Mouse (Mus musculus): Measurements from ENCODE around the gene Cep290. TPM values are rescaled to one million over a fixed set of nuclear protein-coding genes. Genes with fewer than 3 reads are reported as not detected.

Gene Cep290
- polyA plus RNA-seq, 1 experiment from 2014 or later = 1.6 TPM

GRCm38 (mm10) chr10:100584178-100584577, 96.8 kb downstream of the Cep290 start:
- 0 out of 2 replicates have a peak, but pooled peaks cover 5% of the 10 kb centered on the region for H3K36me3 ChIP-seq (ENCODE audit: control insufficient read depth, insufficient read depth)
- no peaks in the 10 kb centered on the region for H3K9me3 ChIP-seq (ENCODE audit: control insufficient read depth)
- no peak overlapping the region for H3K27ac ChIP-seq (ENCODE audit: low read depth, low read length)
- H3K9ac ChIP-seq (ENCODE audit: low read depth, low read length) = no peak overlapping the region
- no peaks in the 10 kb centered on the region for H3K27me3 ChIP-seq (replicated peaks; ENCODE audit: control insufficient read depth, insufficient read depth, low read length)
- TF ChIP-seq CTCF (IDR thresholded peaks at IDR 0.05; ENCODE audit: low read depth) = no peak
- no peaks in the 10 kb centered on the region; the same call in 1 of the 2 replicates for H3K4me1 ChIP-seq (replicated peaks; ENCODE audit: control insufficient read depth, insufficient read depth, low read length)
- no peak for ATAC-seq
- 75% methylated on average over 3 of the region's 3 CpGs for WGBS
- H3K4me3 ChIP-seq (ENCODE audit: low read depth, low read length) = no peak overlapping the region
- no peak overlapping the region for H3K4me2 ChIP-seq (replicated peaks; ENCODE audit: low read depth)

GRCm38 (mm10) chr10:100588524-100588923, 101.2 kb downstream of the Cep290 start:
- no peaks in the 10 kb centered on the region for H3K27me3 ChIP-seq (replicated peaks; ENCODE audit: control insufficient read depth, insufficient read depth, low read length)
- H3K4me1 ChIP-seq (replicated peaks; ENCODE audit: control insufficient read depth, insufficient read depth, low read length) = no peaks in the 10 kb centered on the region; the same call in 1 of the 2 replicates
- peak overlapping the region; percentile 83 for H3K4me3 ChIP-seq (ENCODE audit: low read depth, low read length)
- ATAC-seq = 0 out of 2 replicates have a peak, but pooled peaks have one; percentile 6
- TF ChIP-seq CTCF (IDR thresholded peaks at IDR 0.05; ENCODE audit: low read depth) = no peak
- WGBS = 39% methylated on average over 7 of the region's 7 CpGs
- peak overlapping the region; percentile 91 for H3K4me2 ChIP-seq (replicated peaks; ENCODE audit: low read depth)
- H3K36me3 ChIP-seq (ENCODE audit: control insufficient read depth, insufficient read depth) = 0 out of 2 replicates have a peak, but pooled peaks cover 5% of the 10 kb centered on the region
- no peaks in the 10 kb centered on the region for H3K9me3 ChIP-seq (ENCODE audit: control insufficient read depth)
- H3K27ac ChIP-seq (ENCODE audit: low read depth, low read length) = no peak overlapping the region
- peak overlapping the region; percentile 54 for H3K9ac ChIP-seq (ENCODE audit: low read depth, low read length)

- no peak for TF ChIP-seq CTCF (IDR thresholded peaks at IDR 0.05; ENCODE audit: low read depth)
- ATAC-seq = peak; percentile 97
- WGBS = under 1% methylated on average over 31 of the region's 31 CpGs
Observed at GRCm38 (mm10) chr10:100588932-100589388, 101.6 kb downstream of the Cep290 start.

DNA sequence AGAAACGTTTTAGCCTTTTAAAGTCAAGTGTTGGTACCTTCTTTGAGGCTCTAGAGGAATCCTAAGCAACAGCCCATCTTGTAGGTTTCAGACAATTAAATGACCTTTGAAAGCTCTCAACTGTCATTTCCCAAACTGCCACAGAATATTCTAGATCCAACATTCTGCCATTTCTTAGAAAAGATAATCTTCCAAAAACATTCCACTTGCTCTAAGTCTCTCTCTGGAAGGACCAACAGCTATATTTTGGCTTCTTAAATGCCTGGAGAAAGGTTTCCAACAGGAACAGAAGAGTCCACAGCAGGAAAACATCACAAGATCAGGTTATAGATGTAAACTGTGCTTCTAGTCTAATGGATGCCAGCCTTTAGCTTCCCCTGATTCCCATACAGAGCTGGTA, 103.0 kb downstream of the Cep290 start, which contains the start of the genes 4930430F08Rik and 1700017N19Rik:
Gene 4930430F08Rik (minus strand): TSS at position 101 of the 400 bp plus-strand sequence.
Gene 1700017N19Rik (plus strand): TSS at position 162 of the 400 bp plus-strand sequence.
- no peaks in the 10 kb centered on the region for H3K36me3 ChIP-seq (ENCODE audit: control insufficient read depth, insufficient read depth)
- ATAC-seq = no peak
- H3K27ac ChIP-seq (ENCODE audit: low read depth, low read length) = no peak within 1 kb of the TSS
- no peak within 1 kb of the TSS for H3K9ac ChIP-seq (ENCODE audit: low read depth, low read length)
- 75% methylated on average over 1 of the region's 1 CpGs for WGBS
- H3K9me3 ChIP-seq (ENCODE audit: control insufficient read depth) = no peaks in the 10 kb centered on the region
- H3K4me2 ChIP-seq (replicated peaks; ENCODE audit: low read depth) = peak within 1 kb of the TSS; percentile 91
- H3K27me3 ChIP-seq (replicated peaks; ENCODE audit: control insufficient read depth, insufficient read depth, low read length) = no peaks in the 10 kb centered on the region
- TF ChIP-seq CTCF (IDR thresholded peaks at IDR 0.05; ENCODE audit: low read depth) = no peak
- peak within 1 kb of the TSS; percentile 83 for H3K4me3 ChIP-seq (ENCODE audit: low read depth, low read length)
- no peaks in the 10 kb centered on the region; the same call in 1 of the 2 replicates for H3K4me1 ChIP-seq (replicated peaks; ENCODE audit: control insufficient read depth, insufficient read depth, low read length)

More at GRCm38 (mm10) chr10:100588932-100589388, 101.6 kb downstream of the Cep290 start:
- Histone ChIP-seq H3K36me3 (ENCODE audit: control insufficient read depth, insufficient read depth) (0 out of 2 replicates have a peak, but pooled peaks cover 5% of the 10 kb centered on the region), H3K4me2 (replicated peaks; ENCODE audit: low read depth) (peak overlapping the region; percentile 91), H3K9me3 (ENCODE audit: control insufficient read depth) (no peaks in the 10 kb centered on the region), H3K27ac (ENCODE audit: low read depth, low read length) (no peak overlapping the region), H3K4me3 (ENCODE audit: low read depth, low read length) (peak overlapping the region; percentile 83), H3K4me1 (replicated peaks; ENCODE audit: control insufficient read depth, insufficient read depth, low read length) (no peaks in the 10 kb centered on the region; the same call in 1 of the 2 replicates), H3K27me3 (replicated peaks; ENCODE audit: control insufficient read depth, insufficient read depth, low read length) (no peaks in the 10 kb centered on the region), H3K9ac (ENCODE audit: low read depth, low read length) (peak overlapping the region; percentile 54)

DNA sequence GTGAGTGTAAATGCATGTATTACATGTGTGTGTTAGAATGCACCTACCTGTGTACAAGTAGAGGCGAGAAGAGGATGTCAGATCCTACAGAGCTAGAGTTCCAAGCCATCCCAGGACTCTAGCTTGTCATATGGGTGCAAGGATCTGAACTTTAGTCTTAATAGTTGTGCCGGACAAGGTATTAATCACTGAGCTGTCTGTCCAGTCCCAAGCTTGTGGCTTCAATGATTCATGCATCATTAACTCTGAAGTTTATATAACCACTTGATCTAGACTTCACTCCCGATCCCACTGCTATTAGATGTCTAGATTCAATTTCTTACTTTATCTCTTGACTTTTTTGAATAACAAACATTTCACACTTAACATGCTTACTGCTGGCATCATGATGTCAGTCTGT, 111.0 kb downstream of the Cep290 start:
- no peaks in the 10 kb centered on the region for H3K27me3 ChIP-seq (replicated peaks; ENCODE audit: control insufficient read depth, insufficient read depth, low read length)
- no peak overlapping the region for H3K4me2 ChIP-seq (replicated peaks; ENCODE audit: low read depth)
- H3K27ac ChIP-seq (ENCODE audit: low read depth, low read length) = no peak overlapping the region
- no peak for TF ChIP-seq CTCF (IDR thresholded peaks at IDR 0.05; ENCODE audit: low read depth)
- H3K4me3 ChIP-seq (ENCODE audit: low read depth, low read length) = no peak overlapping the region
- ATAC-seq = no peak
- no peak overlapping the region for H3K9ac ChIP-seq (ENCODE audit: low read depth, low read length)
- H3K9me3 ChIP-seq (ENCODE audit: control insufficient read depth) = no peaks in the 10 kb centered on the region
- no peaks in the 10 kb centered on the region for H3K36me3 ChIP-seq (ENCODE audit: control insufficient read depth, insufficient read depth)
- WGBS = 81% methylated on average over 3 of the region's 3 CpGs
- no peaks in the 10 kb centered on the region for H3K4me1 ChIP-seq (replicated peaks; ENCODE audit: control insufficient read depth, insufficient read depth, low read length)

- Histone ChIP-seq H3K36me3 (ENCODE audit: control insufficient read depth, insufficient read depth) (no peaks in the 10 kb centered on the region), H3K9me3 (ENCODE audit: control insufficient read depth) (no peaks in the 10 kb centered on the region), H3K4me2 (replicated peaks; ENCODE audit: low read depth) (no peak overlapping the region), H3K4me1 (replicated peaks; ENCODE audit: control insufficient read depth, insufficient read depth, low read length) (no peaks in the 10 kb centered on the region), H3K9ac (ENCODE audit: low read depth, low read length) (no peak overlapping the region), H3K4me3 (ENCODE audit: low read depth, low read length) (no peak overlapping the region), H3K27ac (ENCODE audit: low read depth, low read length) (no peak overlapping the region), H3K27me3 (replicated peaks; ENCODE audit: control insufficient read depth, insufficient read depth, low read length) (no peaks in the 10 kb centered on the region)
- 90% methylated on average over 9 of the region's 9 CpGs for whole genome bisulfite sequencing
- ATAC-seq = no peak
- no peak for TF ChIP-seq CTCF (IDR thresholded peaks at IDR 0.05; ENCODE audit: low read depth)
Observed at GRCm38 (mm10) chr10:100603511-100603910, 116.2 kb downstream of the Cep290 start.

All from intestine, postnatal 0 days (tissue).